Mouse (Mus musculus) lung, postnatal 0 days (tissue): ENCODE data around the gene Kcnh6.

Experiments used
- CTCF ChIP-seq: IDR thresholded peaks from 2 replicates; pipeline ENCODE4 v1.5.1; 2016; ENCODE audit warnings: antibody characterized with exemption, mild to moderate bottlenecking
- EP300 ChIP-seq: IDR thresholded peaks from 2 replicates; pipeline ENCODE4 v1.6.1; 2016; ENCODE audit warnings: antibody characterized with exemption, mild to moderate bottlenecking, control low read depth

- TF ChIP-seq EP300 (no peak), CTCF (no peak)
These were observed 33.3 kb upstream of the Kcnh6 start for GRCm38 (mm10) chr11:105974593-105974992.
